Mouse (Mus musculus): ENCODE results near the gene Qrich2.

DNA sequence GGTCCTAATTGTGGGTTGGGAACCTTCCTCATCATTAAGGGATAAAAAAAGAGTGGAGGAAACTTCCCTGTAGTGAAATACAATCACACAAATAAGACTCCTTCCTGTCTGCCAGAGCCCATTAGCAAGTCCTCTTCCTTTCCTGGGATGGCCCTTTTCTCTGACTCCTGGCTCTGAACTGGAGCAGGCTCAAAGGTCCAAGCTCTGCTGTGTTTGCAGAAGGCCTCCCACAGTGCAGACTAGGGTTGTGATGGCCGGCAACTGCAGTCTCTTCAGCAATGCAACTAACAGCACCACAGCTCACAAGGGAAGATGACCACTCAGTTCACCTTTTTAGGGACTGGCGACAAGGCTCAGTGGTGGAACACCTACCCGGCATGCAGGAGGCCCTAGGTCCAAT lies 4.2 kb upstream of the Qrich2 start:
- TF ChIP-seq ZNF384 (IDR thresholded peaks at IDR 0.05; ENCODE audit: low read depth, low read length) (no peak), CHD2 (IDR thresholded peaks at IDR 0.05; ENCODE audit: low read depth, low read length) (no peak), ZC3H11A (IDR thresholded peaks at IDR 0.05; ENCODE audit: borderline replicate concordance, low read depth, low read length) (no peak), HCFC1 (IDR thresholded peaks at IDR 0.05; ENCODE audit: borderline replicate concordance, insufficient read depth, low read length) (no peak)
